Mouse (Mus musculus) cortical plate, adult 2 months (tissue): Measurements from ENCODE around the gene Nxph4.

ENCODE experiments used
- CTCF ChIP-seq: fragments of 200-500 bp; IDR thresholded peaks from 2 replicates; pipeline ENCODE4 v1.5.1; 2011; ENCODE audit warnings: mild to moderate bottlenecking, control low read depth, low read length; ENCODE audit not compliant: insufficient read depth; ENCODE audit errors: extremely low read depth
- POLR2A ChIP-seq: fragments of 200-500 bp; IDR thresholded peaks from 2 replicates; pipeline ENCODE4 v1.6.1; 2011; ENCODE audit warnings: mild to moderate bottlenecking, low read length, control low read depth; ENCODE audit not compliant: insufficient read depth; ENCODE audit errors: extremely low read depth

DNA sequence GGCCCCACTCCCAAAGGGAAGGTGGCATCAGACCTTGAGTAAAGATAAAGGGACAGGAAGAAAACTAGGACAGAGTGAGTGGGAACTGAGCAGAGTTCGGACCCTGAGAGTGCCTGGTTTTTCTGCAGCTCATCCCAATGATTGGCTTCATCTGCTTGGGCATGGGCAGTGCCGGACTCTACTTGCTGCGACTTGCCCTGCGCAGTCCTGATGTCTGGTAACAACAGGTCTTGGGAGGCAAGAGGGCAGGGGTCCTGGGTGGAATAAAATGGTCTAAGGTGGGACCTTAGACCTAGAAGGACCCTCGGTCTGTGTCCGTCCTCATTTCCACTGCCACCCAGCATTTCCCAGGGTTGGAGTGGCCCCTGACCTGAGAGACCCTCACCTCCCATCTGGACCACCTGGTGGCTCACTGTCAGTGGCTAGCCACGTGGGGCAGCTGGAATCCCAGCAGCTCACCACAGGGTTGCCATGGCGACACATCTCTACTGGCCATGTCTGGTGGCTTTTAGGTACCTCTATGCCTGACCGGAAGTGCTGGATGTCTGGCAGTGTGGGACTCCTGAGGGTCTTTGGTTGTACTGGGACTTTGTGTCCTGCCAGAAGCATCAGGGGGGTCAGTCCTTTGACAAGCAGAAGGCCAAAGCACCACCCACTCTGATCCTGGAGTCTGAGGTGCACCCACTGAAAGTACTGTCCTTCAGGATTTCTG, 18.9 kb downstream of the Nxph4 start:
- TF ChIP-seq POLR2A = no peak
- TF ChIP-seq CTCF = no peak
